Mouse (Mus musculus): ENCODE results near the gene Ctla4. TPM values are rescaled to one million over a fixed set of nuclear protein-coding genes. Genes with fewer than 3 reads are reported as not detected.
A peak's percentile ranks its signal among the peaks of the same experiment; 100 is the strongest.

The Ctla4 gene
- polyA plus RNA-seq, 1 experiment from 2014 or later: not detected

- H3K4me3 ChIP-seq (ENCODE audit: control insufficient read depth in 1 of 2, insufficient read depth in 1 of 2, low read depth in 1 of 2, low read length in 2 of 2): no peak overlapping the region
- 92% methylated on average over 3 of the region's 3 CpGs for WGBS
- H3K4me2 ChIP-seq (ENCODE audit: low read length): no peak overlapping the region
- no peaks in the 10 kb centered on the region for H3K27me3 ChIP-seq (ENCODE audit: control insufficient read depth, insufficient read depth, low read length)
- no peak overlapping the region for H3K9ac ChIP-seq (ENCODE audit: low read length)
- no peaks in the 10 kb centered on the region for H3K36me3 ChIP-seq (ENCODE audit: control insufficient read depth, insufficient read depth, low read length)
- no peak overlapping the region for H3K27ac ChIP-seq (replicated peaks in 1 of 2; ENCODE audit: control insufficient read depth in 1 of 2, insufficient read depth in 1 of 2, low read depth in 2 of 2, low read length in 2 of 2)
- H3K9me3 ChIP-seq (ENCODE audit: control insufficient read depth, low read length): no peaks in the 10 kb centered on the region
- H3K4me1 ChIP-seq (ENCODE audit: control insufficient read depth in 2 of 2, insufficient read depth in 2 of 2, low read length in 2 of 2): peaks cover 11 to 18% of the 10 kb centered on the region in 2 experiments
- no peak for ATAC-seq (ENCODE audit: insufficient number of reproducible peaks, insufficient read depth, low FRiP score, low read depth)
These were observed 68.4 kb downstream of the Ctla4 start for GRCm38 (mm10) chr1:60955186-60955585.

- peaks cover 15 to 22% of the 10 kb centered on the region in 2 experiments for H3K4me1 ChIP-seq (ENCODE audit: control insufficient read depth in 2 of 2, insufficient read depth in 2 of 2, low read length in 2 of 2)
- no peaks in the 10 kb centered on the region for H3K36me3 ChIP-seq (ENCODE audit: control insufficient read depth, insufficient read depth, low read length)
- H3K9me3 ChIP-seq (ENCODE audit: control insufficient read depth, low read length): no peaks in the 10 kb centered on the region
- no peak overlapping the region for H3K9ac ChIP-seq (ENCODE audit: low read length)
- H3K27me3 ChIP-seq (ENCODE audit: control insufficient read depth, insufficient read depth, low read length): no peaks in the 10 kb centered on the region
- WGBS: 84% methylated on average over 6 of the region's 6 CpGs
- no peak overlapping the region for H3K4me3 ChIP-seq (ENCODE audit: control insufficient read depth in 1 of 2, insufficient read depth in 1 of 2, low read depth in 1 of 2, low read length in 2 of 2)
- no peak overlapping the region for H3K27ac ChIP-seq (replicated peaks in 1 of 2; ENCODE audit: control insufficient read depth in 1 of 2, insufficient read depth in 1 of 2, low read depth in 2 of 2, low read length in 2 of 2)
- H3K4me2 ChIP-seq (ENCODE audit: low read length): no peak overlapping the region
- ATAC-seq (ENCODE audit: insufficient number of reproducible peaks, insufficient read depth, low FRiP score, low read depth): no peak
These were observed 69.4 kb downstream of the Ctla4 start for GRCm38 (mm10) chr1:60956196-60956595.

- H3K4me2 ChIP-seq (ENCODE audit: low read length): no peak overlapping the region
- no peak overlapping the region for H3K4me3 ChIP-seq (ENCODE audit: control insufficient read depth in 1 of 2, insufficient read depth in 1 of 2, low read depth in 1 of 2, low read length in 2 of 2)
- H3K27me3 ChIP-seq (ENCODE audit: control insufficient read depth, insufficient read depth, low read length): no peaks in the 10 kb centered on the region
- no peaks in the 10 kb centered on the region for H3K36me3 ChIP-seq (ENCODE audit: control insufficient read depth, insufficient read depth, low read length)
- no peak for ATAC-seq (ENCODE audit: insufficient number of reproducible peaks, insufficient read depth, low FRiP score, low read depth)
- H3K27ac ChIP-seq (replicated peaks in 1 of 2; ENCODE audit: control insufficient read depth in 1 of 2, insufficient read depth in 1 of 2, low read depth in 2 of 2, low read length in 2 of 2): no peak overlapping the region
- peaks cover 7 to 18% of the 10 kb centered on the region in 2 experiments for H3K4me1 ChIP-seq (ENCODE audit: control insufficient read depth in 2 of 2, insufficient read depth in 2 of 2, low read length in 2 of 2)
- no peak overlapping the region for H3K9ac ChIP-seq (ENCODE audit: low read length)
- H3K9me3 ChIP-seq (ENCODE audit: control insufficient read depth, low read length): no peaks in the 10 kb centered on the region
- WGBS: 85% methylated on average over 1 of the region's 1 CpGs
These were observed 71.5 kb downstream of the Ctla4 start for GRCm38 (mm10) chr1:60958287-60958686.

- ATAC-seq (ENCODE audit: insufficient number of reproducible peaks, insufficient read depth, low FRiP score, low read depth): no peak
- no peak overlapping the region for H3K4me3 ChIP-seq (ENCODE audit: control insufficient read depth in 1 of 2, insufficient read depth in 1 of 2, low read depth in 1 of 2, low read length in 2 of 2)
- no peaks in the 10 kb centered on the region for H3K9me3 ChIP-seq (ENCODE audit: control insufficient read depth, low read length)
- peaks cover 7 to 12% of the 10 kb centered on the region in 2 experiments for H3K4me1 ChIP-seq (ENCODE audit: control insufficient read depth in 2 of 2, insufficient read depth in 2 of 2, low read length in 2 of 2)
- no peaks in the 10 kb centered on the region for H3K36me3 ChIP-seq (ENCODE audit: control insufficient read depth, insufficient read depth, low read length)
- no peak overlapping the region for H3K9ac ChIP-seq (ENCODE audit: low read length)
- whole genome bisulfite sequencing: 47% methylated on average over 4 of the region's 4 CpGs
- peak overlapping the region; percentile 3 to 82; a peak in 2 of 4 replicates for H3K27ac ChIP-seq (replicated peaks in 1 of 2; ENCODE audit: control insufficient read depth in 1 of 2, insufficient read depth in 1 of 2, low read depth in 2 of 2, low read length in 2 of 2)
- no peak overlapping the region for H3K4me2 ChIP-seq (ENCODE audit: low read length)
- H3K27me3 ChIP-seq (ENCODE audit: control insufficient read depth, insufficient read depth, low read length): no peaks in the 10 kb centered on the region
These were observed 72.4 kb downstream of the Ctla4 start for GRCm38 (mm10) chr1:60959246-60959645.

GRCm38 (mm10) chr1:60960451-60960850 is 73.7 kb downstream of the Ctla4 start:
- Histone ChIP-seq H3K27me3 (ENCODE audit: control insufficient read depth, insufficient read depth, low read length) (no peaks in the 10 kb centered on the region), H3K36me3 (ENCODE audit: control insufficient read depth, insufficient read depth, low read length) (no peaks in the 10 kb centered on the region), H3K9me3 (ENCODE audit: control insufficient read depth, low read length) (no peaks in the 10 kb centered on the region), H3K9ac (ENCODE audit: low read length) (peak overlapping the region; percentile 46; the same call in 1 of the 2 replicates), H3K4me2 (ENCODE audit: low read length) (peak overlapping the region; percentile 40), H3K4me1 (ENCODE audit: control insufficient read depth in 2 of 2, insufficient read depth in 2 of 2, low read length in 2 of 2) (peaks cover 7 to 12% of the 10 kb centered on the region in 2 experiments), H3K27ac (replicated peaks in 1 of 2; ENCODE audit: control insufficient read depth in 1 of 2, insufficient read depth in 1 of 2, low read depth in 2 of 2, low read length in 2 of 2) (peak overlapping the region; percentile 28 to 82), H3K4me3 (ENCODE audit: control insufficient read depth in 1 of 2, insufficient read depth in 1 of 2, low read depth in 1 of 2, low read length in 2 of 2) (no peak overlapping the region)
- 33% methylated on average over 11 of the region's 11 CpGs for WGBS
- ATAC-seq (ENCODE audit: insufficient number of reproducible peaks, insufficient read depth, low FRiP score, low read depth): peak; percentile 75

GRCm38 (mm10) chr1:60961080-60961479 is 74.3 kb downstream of the Ctla4 start:
- Histone ChIP-seq H3K27ac (replicated peaks in 1 of 2; ENCODE audit: control insufficient read depth in 1 of 2, insufficient read depth in 1 of 2, low read depth in 2 of 2, low read length in 2 of 2) (peak overlapping the region; percentile 28 to 82), H3K27me3 (ENCODE audit: control insufficient read depth, insufficient read depth, low read length) (no peaks in the 10 kb centered on the region), H3K36me3 (ENCODE audit: control insufficient read depth, insufficient read depth, low read length) (no peaks in the 10 kb centered on the region), H3K4me2 (ENCODE audit: low read length) (peak overlapping the region; percentile 40; the same call in 1 of the 2 replicates), H3K9me3 (ENCODE audit: control insufficient read depth, low read length) (no peaks in the 10 kb centered on the region), H3K4me3 (ENCODE audit: control insufficient read depth in 1 of 2, insufficient read depth in 1 of 2, low read depth in 1 of 2, low read length in 2 of 2) (no peak overlapping the region), H3K9ac (ENCODE audit: low read length) (no peak overlapping the region), H3K4me1 (ENCODE audit: control insufficient read depth in 2 of 2, insufficient read depth in 2 of 2, low read length in 2 of 2) (peaks cover 7 to 12% of the 10 kb centered on the region in 2 experiments)
- ATAC-seq (ENCODE audit: insufficient number of reproducible peaks, insufficient read depth, low FRiP score, low read depth): no peak
- 12% methylated on average over 4 of the region's 4 CpGs for WGBS

GRCm38 (mm10) chr1:60962095-60962494 is 75.3 kb downstream of the Ctla4 start:
- Histone ChIP-seq H3K27me3 (ENCODE audit: control insufficient read depth, insufficient read depth, low read length) (no peaks in the 10 kb centered on the region), H3K4me2 (ENCODE audit: low read length) (no peak overlapping the region), H3K27ac (replicated peaks in 1 of 2; ENCODE audit: control insufficient read depth in 1 of 2, insufficient read depth in 1 of 2, low read depth in 2 of 2, low read length in 2 of 2) (no peak overlapping the region), H3K4me1 (ENCODE audit: control insufficient read depth in 2 of 2, insufficient read depth in 2 of 2, low read length in 2 of 2) (peaks cover 7 to 12% of the 10 kb centered on the region in 2 experiments), H3K9ac (ENCODE audit: low read length) (no peak overlapping the region), H3K4me3 (ENCODE audit: control insufficient read depth in 1 of 2, insufficient read depth in 1 of 2, low read depth in 1 of 2, low read length in 2 of 2) (no peak overlapping the region), H3K9me3 (ENCODE audit: control insufficient read depth, low read length) (no peaks in the 10 kb centered on the region), H3K36me3 (ENCODE audit: control insufficient read depth, insufficient read depth, low read length) (no peaks in the 10 kb centered on the region)
- WGBS: 87% methylated on average over 4 of the region's 4 CpGs
- ATAC-seq (ENCODE audit: insufficient number of reproducible peaks, insufficient read depth, low FRiP score, low read depth): no peak
